Mouse (Mus musculus): ENCODE results near the gene Chrm5. TPM values are rescaled to one million over a fixed set of nuclear protein-coding genes. Genes with fewer than 3 reads are reported as not detected.

The Chrm5 gene
- total and polyA plus RNA-seq, 3 experiments, result not detected

DNA sequence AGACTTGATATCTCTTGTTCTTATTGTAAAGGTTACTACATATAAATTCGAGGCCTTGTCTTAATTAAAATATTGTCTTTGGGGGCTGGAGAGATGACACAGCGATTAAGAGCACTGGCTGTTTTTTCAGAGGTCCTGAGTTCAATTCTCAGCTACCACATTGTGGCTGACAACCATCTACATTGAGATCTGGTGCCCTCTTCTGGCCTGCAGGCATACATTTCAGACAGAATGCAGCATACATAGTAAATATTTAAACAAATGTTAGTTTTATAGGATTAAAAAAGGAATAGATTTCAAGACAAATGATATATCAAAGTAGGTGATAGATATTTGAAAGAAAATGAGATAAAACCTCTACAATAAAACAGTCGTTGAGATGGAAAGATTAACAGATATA lies 20.0 kb downstream of the Chrm5 start:
- H3K79me2 ChIP-seq (ENCODE audit: control insufficient read depth, insufficient read depth, low read length, poor library complexity), result peaks cover 32% of the 10 kb centered on the region
- H3K4me3 ChIP-seq (ENCODE audit: control insufficient read depth in 1 of 2, insufficient read depth in 1 of 2, low read depth in 2 of 2, low read length in 2 of 2), result no peak overlapping the region
- no peaks in the 10 kb centered on the region for H3K9me3 ChIP-seq (replicated peaks; ENCODE audit: insufficient read depth, low read length)
- H3K27me3 ChIP-seq (ENCODE audit: control insufficient read depth in 1 of 2, insufficient read depth in 2 of 2, low read length in 2 of 2), result no peaks in the 10 kb centered on the region
- H3K36me3 ChIP-seq (ENCODE audit: control insufficient read depth in 1 of 2, insufficient read depth in 2 of 2, low read length in 2 of 2), result peaks cover 17 to 27% of the 10 kb centered on the region in 2 experiments
- peaks cover 5 to 8% of the 10 kb centered on the region in 2 experiments; a peak in 1 of 4 replicates for H3K4me1 ChIP-seq (ENCODE audit: control insufficient read depth in 1 of 2, insufficient read depth in 2 of 2, low read length in 2 of 2)
- no peak overlapping the region for H3K27ac ChIP-seq (ENCODE audit: control insufficient read depth, low read depth, low read length)
- TF ChIP-seq POLR2AphosphoS5 (IDR thresholded peaks at IDR 0.05; ENCODE audit: borderline replicate concordance, low read depth, low read length), result no peak
- TF ChIP-seq KAT2A (conservative IDR thresholded peaks at IDR 0.05; ENCODE audit: low read depth, low read length), result no peak
- no peak for TF ChIP-seq CHD2 (IDR thresholded peaks at IDR 0.05; ENCODE audit: low read length)
- no peak for TF ChIP-seq MAZ (IDR thresholded peaks at IDR 0.05; ENCODE audit: low read depth, low read length)
- TF ChIP-seq SMC3 (IDR thresholded peaks at IDR 0.05; ENCODE audit: low read depth, low read length), result peak; percentile 53
- no peak for TF ChIP-seq ZKSCAN1 (IDR thresholded peaks at IDR 0.05; ENCODE audit: low read depth, low read length)
- no peak for TF ChIP-seq NRF1 (IDR thresholded peaks at IDR 0.05; ENCODE audit: insufficient read depth, low read depth, low read length, poor library complexity, severe bottlenecking)
- peak; percentile 37 for TF ChIP-seq ZC3H11A (IDR thresholded peaks at IDR 0.05; ENCODE audit: low read depth, low read length)
- TF ChIP-seq GATA1 (IDR thresholded peaks at IDR 0.05; ENCODE audit: low read depth, low read length), result no peak
- TF ChIP-seq ZMIZ1 (IDR thresholded peaks at IDR 0.05; ENCODE audit: low read depth, low read length), result no peak
- TF ChIP-seq GABPA (IDR thresholded peaks at IDR 0.05; ENCODE audit: low read depth, low read length), result no peak
- TF ChIP-seq CTCF (IDR thresholded peaks at IDR 0.05 in 2 of 3, conservative IDR thresholded peaks at IDR 0.05 in 1 of 3; ENCODE audit: control insufficient read depth in 1 of 3, insufficient read depth in 1 of 3, low read depth in 2 of 3, low read length in 3 of 3, poor library complexity in 1 of 3, severe bottlenecking in 1 of 3), result peak in 2 of 3 experiments; percentile 13 to 57; a peak in 2 of 6 replicates
- no peak for TF ChIP-seq BHLHE40 (IDR thresholded peaks at IDR 0.05; ENCODE audit: borderline replicate concordance, low read depth, low read length)
- no peak for TF ChIP-seq MXI1 (IDR thresholded peaks at IDR 0.05; ENCODE audit: low read depth, low read length)
- no peak for TF ChIP-seq POLR2A (IDR thresholded peaks at IDR 0.05; ENCODE audit: control insufficient read depth in 1 of 2, insufficient read depth in 1 of 2, low read depth in 1 of 2, low read length in 2 of 2, poor library complexity in 1 of 2)
- TF ChIP-seq RAD21 (IDR thresholded peaks at IDR 0.05; ENCODE audit: low read depth, low read length), result peak; percentile 41
- TF ChIP-seq UBTF (IDR thresholded peaks at IDR 0.05; ENCODE audit: borderline replicate concordance, insufficient read depth, low read depth, low read length), result no peak
- TF ChIP-seq ELF1 (IDR thresholded peaks at IDR 0.05; ENCODE audit: low read depth, low read length), result no peak
- TF ChIP-seq ZNF384 (IDR thresholded peaks at IDR 0.05; ENCODE audit: low read depth, low read length), result 0 out of 2 replicates have a peak, but pooled peaks have one; percentile 20
- no peak for TF ChIP-seq NELFE (IDR thresholded peaks at IDR 0.05; ENCODE audit: low read depth, low read length)
- no peak for TF ChIP-seq MYC (IDR thresholded peaks at IDR 0.05; ENCODE audit: low read depth, low read length)
- 0 out of 2 replicates have a peak, but pooled peaks have one; percentile 18 for TF ChIP-seq SIN3A (IDR thresholded peaks at IDR 0.05; ENCODE audit: low read length)
- H3K9ac ChIP-seq (ENCODE audit: control insufficient read depth, low read depth, low read length, poor library complexity, severe bottlenecking), result no peak overlapping the region
- DNase-seq (ENCODE audit: low read depth, low spot score), result peak; percentile 32
